Mouse (Mus musculus) central nervous system, embryonic 11.5 days (tissue): ENCODE measurements around the gene Tnfrsf17. TPM values are rescaled to one million over a fixed set of nuclear protein-coding genes. Genes with fewer than 3 reads are reported as not detected.

Experiments used
- polyA plus RNA-seq: library from polyadenylated mRNA; depleted of rRNA; stranded (reverse); fragments of >200 nt; gene quantifications from 2 replicates; pipeline ENCODE4 v1.2.3, GENCODE M21; 2012; rRNA removed

Tnfrsf17 gene
- 0.12 TPM in 1 of 2 replicates, not detected in the other for polyA plus RNA-seq

DNA sequence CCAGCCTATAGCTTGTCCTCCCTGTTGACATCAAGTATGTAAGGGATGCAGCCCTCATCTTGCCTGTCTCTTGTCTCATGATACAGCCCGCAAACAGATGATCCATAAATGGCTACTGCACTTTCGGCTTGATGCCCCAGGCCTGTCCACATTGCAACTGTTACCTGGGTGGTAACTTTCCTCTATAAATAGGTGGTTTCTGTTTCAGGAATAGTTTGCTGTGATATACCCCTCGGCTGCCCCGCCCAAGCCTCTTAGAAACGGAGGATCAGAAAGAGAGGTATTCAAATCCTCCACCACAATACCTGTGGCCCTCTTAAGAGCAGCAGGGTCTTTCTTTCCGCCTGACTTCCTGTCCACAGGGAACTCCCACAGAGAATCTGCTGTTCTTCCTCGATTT lies at the start of gene Tnfrsf17:
Tnfrsf17 (plus strand) TSS at position 301 of the 400 bp plus-strand sequence.

GRCm38 (mm10) chr16:11322409-11323323 lies 9.1 kb downstream of the Tnfrsf17 start, which contains the start of gene Snx29:
Gene Snx29 (plus strand): TSS chr16:11322908.

Other genes starting within 250 kb of the Tnfrsf17 start
- gene Litaf, start 247.7 kb upstream of the Tnfrsf17 start, polyA plus RNA-seq, result 30.2 and 54.0 TPM in 2 replicates
- 17.1 and 23.0 TPM in 2 replicates for gene Txndc11, start 179.2 kb upstream of the Tnfrsf17 start, polyA plus RNA-seq
- gene Zc3h7a, start 137.4 kb upstream of the Tnfrsf17 start, polyA plus RNA-seq, result 161 and 163 TPM in 2 replicates
- gene Rsl1d1, start 110.5 kb upstream of the Tnfrsf17 start, polyA plus RNA-seq, result 122 and 125 TPM in 2 replicates
- gene Gspt1, start 59.5 kb upstream of the Tnfrsf17 start, polyA plus RNA-seq, result 76.0 and 79.1 TPM in 2 replicates
- gene Snx29, start 9.1 kb downstream of the Tnfrsf17 start, polyA plus RNA-seq, result 5.1 and 6.8 TPM in 2 replicates